Mouse (Mus musculus): ENCODE results near the gene Slco3a1. TPM values are rescaled to one million over a fixed set of nuclear protein-coding genes. Genes with fewer than 3 reads are reported as not detected.
A peak's percentile ranks its signal among the peaks of the same experiment; 100 is the strongest.

Gene Slco3a1
- total RNA-seq, 2 experiments from 2014 or later: 56.4 to 64.2 TPM

DNA sequence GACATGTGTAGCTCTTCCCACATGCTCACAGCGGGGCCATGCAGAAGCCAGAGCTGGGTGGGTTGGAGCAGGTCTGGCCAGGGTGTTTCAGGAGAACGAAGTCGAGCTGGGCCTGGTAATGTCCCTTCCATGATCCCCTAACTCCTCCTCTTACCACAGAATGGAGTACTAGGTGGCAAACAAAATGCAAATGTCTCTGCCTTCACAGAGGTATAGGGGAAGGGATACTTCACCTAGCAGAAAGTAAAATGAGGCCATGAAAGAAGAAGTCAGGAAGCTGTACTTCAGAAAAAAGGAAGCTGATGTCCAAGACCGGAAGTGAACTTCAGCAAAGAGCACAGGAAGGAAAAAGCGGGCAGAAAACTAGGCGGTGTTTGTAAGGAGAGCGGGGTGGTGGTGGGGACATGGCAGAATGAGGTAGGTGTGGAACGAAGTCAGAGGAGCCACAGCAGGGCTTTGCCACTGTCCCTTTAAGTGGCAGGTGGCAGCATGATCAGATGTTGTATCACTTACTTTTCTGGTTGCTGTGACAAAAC, 214.1 kb downstream of the Slco3a1 start:
- no peak for DNase-seq

- no peak for DNase-seq
Measured at GRCm38 (mm10) chr7:74337677-74338420, 216.7 kb downstream of the Slco3a1 start.

DNA sequence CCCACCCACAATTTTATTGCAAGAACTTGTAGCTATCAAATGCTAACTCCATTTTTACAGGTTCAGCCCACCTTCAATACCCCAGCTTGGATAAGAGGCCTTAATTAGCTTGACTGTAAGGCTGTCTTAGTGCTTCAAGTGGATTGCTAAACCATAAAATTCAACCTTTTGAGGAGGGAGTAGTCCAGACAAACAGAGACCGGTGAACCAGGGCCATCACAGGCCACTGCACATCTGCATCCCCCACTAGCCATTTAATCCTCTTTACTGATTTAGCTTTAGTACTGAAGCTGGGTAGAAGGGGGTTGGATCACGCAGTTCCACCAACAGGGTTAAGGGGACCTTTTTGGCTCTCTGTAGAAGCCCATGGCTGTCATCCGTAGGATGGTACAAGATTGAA, 222.3 kb downstream of the Slco3a1 start:
- no peak for DNase-seq

GRCm38 (mm10) chr7:74330858-74331726, 223.5 kb downstream of the Slco3a1 start:
- no peak for DNase-seq

DNA sequence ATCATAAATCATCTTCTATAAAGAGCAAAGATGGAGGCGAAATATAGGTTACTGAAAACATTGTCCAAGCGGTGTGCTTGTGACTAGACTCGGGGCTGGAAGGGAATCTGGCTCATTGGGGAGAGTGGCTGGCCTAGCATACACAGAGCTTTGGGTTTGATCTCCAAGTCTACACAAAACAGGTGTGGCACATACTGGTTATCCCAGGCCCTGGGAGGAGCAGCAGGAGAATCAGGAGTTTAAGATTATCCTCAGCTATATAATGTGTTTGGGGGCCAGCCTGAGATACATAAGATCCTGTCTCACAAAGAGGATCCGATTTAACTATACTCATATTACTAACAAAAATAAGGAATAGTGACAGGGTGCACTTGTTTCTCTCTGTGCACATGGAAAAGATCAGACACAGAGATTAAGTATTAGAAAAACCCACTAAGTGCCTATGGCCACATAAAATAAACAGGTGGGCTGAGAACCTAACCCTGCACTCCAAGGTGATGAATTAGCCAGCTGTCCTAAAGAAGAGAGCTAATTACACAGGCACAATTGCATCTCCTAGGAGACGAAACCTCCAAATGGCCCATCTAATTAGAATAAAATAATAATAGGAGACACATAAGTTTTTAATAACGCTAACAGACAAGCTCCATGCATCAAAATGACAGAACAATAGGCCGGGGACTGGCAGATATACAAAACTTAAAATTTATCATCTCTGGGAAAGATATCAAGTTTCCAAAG, 224.3 kb downstream of the Slco3a1 start:
- no peak for DNase-seq

GRCm38 (mm10) chr7:74329004-74329403, 225.6 kb downstream of the Slco3a1 start:
- DNase-seq: no peak

- DNase-seq: no peak
Measured at GRCm38 (mm10) chr7:74327716-74328115, 226.9 kb downstream of the Slco3a1 start.

GRCm38 (mm10) chr7:74325052-74325451, 229.5 kb downstream of the Slco3a1 start:
- no peak for DNase-seq

- DNase-seq: no peak
Measured at GRCm38 (mm10) chr7:74323683-74324082, 230.9 kb downstream of the Slco3a1 start.

DNA sequence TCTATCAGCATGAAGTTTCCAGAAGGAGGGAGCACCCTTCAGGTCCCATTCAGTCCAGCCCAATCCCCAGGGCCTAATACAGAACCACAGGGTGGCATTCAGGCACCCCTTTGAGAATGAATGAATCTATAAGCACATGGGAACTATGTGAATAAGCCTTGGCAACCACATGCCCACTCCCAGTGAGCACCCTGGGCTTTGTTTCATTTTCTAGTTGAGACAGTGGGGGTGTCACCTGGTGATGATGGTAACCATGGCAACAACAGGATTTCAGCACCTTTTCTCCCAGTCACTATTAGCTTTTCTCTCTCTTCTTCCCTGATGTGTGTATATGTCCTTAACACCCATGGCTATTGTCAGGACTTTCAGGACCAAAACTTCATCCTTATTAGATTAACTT, 231.4 kb downstream of the Slco3a1 start:
- DNase-seq: no peak

GRCm38 (mm10) chr7:74320635-74321034, 233.9 kb downstream of the Slco3a1 start:
- DNase-seq: no peak

- no peak for DNase-seq
Measured at GRCm38 (mm10) chr7:74315836-74316435, 238.6 kb downstream of the Slco3a1 start.

- no peak for DNase-seq
Measured at GRCm38 (mm10) chr7:74314276-74314675, 240.3 kb downstream of the Slco3a1 start.

- no peak for DNase-seq
Measured at GRCm38 (mm10) chr7:74313279-74314105, 241.1 kb downstream of the Slco3a1 start.

DNA sequence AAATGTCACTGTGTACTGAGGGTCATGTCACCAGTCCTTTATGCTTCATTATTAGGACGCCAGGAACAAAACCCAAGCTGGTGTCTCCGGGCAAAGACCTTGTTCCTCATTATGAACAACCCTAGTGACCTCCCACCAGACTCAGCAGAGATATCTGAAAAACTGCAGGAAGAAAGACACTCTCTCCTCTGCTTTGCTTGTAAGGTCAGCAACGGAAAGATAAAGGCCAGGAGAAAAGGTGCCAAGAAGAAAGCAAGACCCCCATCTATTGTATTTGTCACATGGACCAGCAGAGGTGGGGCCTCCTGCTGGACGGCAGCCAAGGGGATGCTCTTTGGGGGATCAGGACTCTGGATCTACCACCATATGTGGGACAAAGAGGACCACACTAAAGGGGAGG, 243.0 kb downstream of the Slco3a1 start:
- no peak for DNase-seq

- DNase-seq: peak; percentile 38 to 48
Measured at GRCm38 (mm10) chr7:74303611-74304300, 250.8 kb downstream of the Slco3a1 start.

DNA sequence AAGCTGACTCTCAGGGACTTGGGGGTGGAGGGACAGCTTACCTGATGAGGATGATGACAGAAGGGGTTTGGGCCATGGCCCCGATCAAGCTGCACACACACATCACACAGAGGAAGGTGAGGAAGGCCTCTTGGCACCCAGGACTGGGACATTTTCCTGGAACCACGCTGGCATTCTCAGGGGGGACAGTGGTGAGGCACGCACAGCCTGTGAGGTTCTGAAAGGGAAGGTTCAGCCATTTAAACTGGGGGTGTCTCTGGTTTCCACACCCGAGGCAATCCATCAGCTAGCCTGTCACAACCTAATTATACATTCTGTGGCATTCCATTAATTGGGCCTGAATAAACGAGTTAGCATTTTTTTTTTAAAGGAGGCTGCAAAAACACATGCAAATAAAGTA, 251.5 kb downstream of the Slco3a1 start:
- no peak for DNase-seq

- no peak for DNase-seq
Measured at GRCm38 (mm10) chr7:74286531-74286930, 268.0 kb downstream of the Slco3a1 start.

GRCm38 (mm10) chr7:74280371-74280770, 274.2 kb downstream of the Slco3a1 start:
- no peak for DNase-seq

DNA sequence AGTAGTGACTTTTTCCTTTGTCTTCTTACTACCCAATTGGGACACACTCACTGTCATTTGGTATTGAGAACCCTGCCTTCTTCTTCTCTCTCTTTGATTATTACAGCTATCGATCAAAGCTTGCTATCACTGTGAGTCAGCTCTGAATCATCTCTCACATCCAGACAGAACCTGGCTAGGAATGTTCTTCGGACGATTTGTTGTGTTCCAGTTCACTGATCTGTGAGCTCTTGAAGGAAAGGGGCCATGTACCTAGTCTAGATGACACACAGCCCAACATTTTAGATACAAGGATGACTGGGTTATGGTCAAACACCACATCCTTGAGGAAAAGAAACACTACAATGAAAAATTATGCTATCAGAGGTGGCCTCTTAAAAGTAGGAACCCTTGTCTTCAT, 275.2 kb downstream of the Slco3a1 start:
- no peak for DNase-seq

GRCm38 (mm10) chr7:74270089-74270394, 284.5 kb downstream of the Slco3a1 start:
- no peak for DNase-seq

Data from layer of hippocampus, postnatal 36 days (tissue).